Mouse (Mus musculus): ENCODE measurements around the gene Pcsk1n. TPM values are rescaled to one million over a fixed set of nuclear protein-coding genes. Genes with fewer than 3 reads are reported as not detected.

Pcsk1n gene
- polyA plus RNA-seq, 1 experiment: 602 TPM

GRCm38 (mm10) chrX:7937667-7938066, 18.0 kb downstream of the Pcsk1n start:
- Histone ChIP-seq H3K4me3 (ENCODE audit: insufficient read depth, low read length) (no peak overlapping the region), H3K27ac (ENCODE audit: insufficient read depth, low read length) (no peak overlapping the region), H3K4me1 (ENCODE audit: control insufficient read depth, insufficient read depth, low read length) (no peaks in the 10 kb centered on the region)
- TF ChIP-seq POLR2A (IDR thresholded peaks at IDR 0.05; ENCODE audit: extremely low read depth, insufficient read depth, low read length) (no peak), CTCF (IDR thresholded peaks at IDR 0.05; ENCODE audit: extremely low read depth, insufficient read depth, low read length) (no peak)

DNA sequence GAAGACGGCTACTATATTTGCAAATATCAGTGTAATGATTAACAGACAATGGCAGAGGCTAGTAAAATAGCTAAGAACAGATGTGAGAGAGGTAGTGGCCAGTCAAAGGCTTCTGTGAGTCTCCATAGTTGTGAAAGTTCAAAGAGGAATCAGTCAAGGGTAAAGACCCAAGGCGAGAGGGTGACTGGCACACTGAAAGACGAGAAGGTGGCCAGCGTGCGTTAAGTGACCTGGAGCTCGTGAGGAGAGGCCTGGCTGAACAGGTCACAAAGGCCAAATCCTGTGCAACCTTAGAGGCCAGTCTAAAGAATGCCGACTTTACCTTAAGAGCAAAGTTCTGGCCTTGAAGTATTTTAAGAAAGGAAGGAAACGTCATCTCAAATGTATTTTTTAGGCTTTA, 26.0 kb downstream of the Pcsk1n start:
- TF ChIP-seq CTCF (IDR thresholded peaks at IDR 0.05; ENCODE audit: extremely low read depth, insufficient read depth, low read length) (no peak), POLR2A (IDR thresholded peaks at IDR 0.05; ENCODE audit: extremely low read depth, insufficient read depth, low read length) (no peak)
- H3K4me3 ChIP-seq (ENCODE audit: insufficient read depth, low read length): no peak overlapping the region
- H3K4me1 ChIP-seq (ENCODE audit: control insufficient read depth, insufficient read depth, low read length): 0 out of 2 replicates have a peak, but pooled peaks cover 2% of the 10 kb centered on the region
- H3K27ac ChIP-seq (ENCODE audit: insufficient read depth, low read length): no peak overlapping the region

DNA sequence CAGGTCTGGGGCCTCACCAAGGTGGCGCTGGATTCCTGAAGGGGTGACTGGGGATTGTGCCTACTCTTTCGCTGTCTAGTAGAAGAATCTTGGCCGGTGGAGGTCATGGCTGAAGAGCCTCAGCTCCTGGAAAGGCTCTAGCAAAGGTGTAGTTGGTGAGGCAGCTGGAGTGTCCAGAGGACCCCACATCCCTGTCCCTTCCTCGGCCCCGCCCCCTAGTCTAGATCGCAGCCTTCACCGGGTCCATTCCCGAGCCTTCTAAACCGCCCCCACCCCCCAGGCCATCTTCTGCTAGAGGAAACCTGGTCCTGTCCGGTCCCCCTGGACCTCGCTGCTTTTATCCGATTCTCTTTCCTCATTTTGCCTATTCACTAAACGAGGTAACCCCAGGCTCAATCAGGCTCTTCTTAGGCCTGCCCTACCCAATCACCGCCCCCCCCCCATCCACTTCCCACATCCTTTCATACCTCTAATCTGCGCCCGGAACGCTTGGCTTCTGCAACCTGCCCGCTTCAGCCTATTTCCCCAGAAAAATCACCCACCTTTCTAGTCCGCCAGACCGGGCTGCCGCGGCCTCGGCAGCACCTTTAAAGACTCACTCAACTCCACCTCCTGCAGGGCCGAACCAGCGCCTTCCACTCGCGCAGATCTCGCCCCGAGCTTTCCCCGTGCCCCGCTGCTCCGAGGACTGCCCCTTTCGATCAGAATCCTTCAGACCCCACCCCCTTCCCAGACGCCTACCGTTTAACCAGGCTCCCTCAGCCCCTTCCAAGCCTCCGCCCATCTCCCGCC, 27.7 kb downstream of the Pcsk1n start, which contains the start of gene Hdac6:
Gene Hdac6 (minus strand): TSS at position 782 of the 792 bp plus-strand sequence.
- peak; percentile 56; the same call in 1 of the 2 replicates for TF ChIP-seq POLR2A (IDR thresholded peaks at IDR 0.05; ENCODE audit: extremely low read depth, insufficient read depth, low read length)
- TF ChIP-seq CTCF (IDR thresholded peaks at IDR 0.05; ENCODE audit: extremely low read depth, insufficient read depth, low read length): no peak
- Histone ChIP-seq H3K4me1 (ENCODE audit: control insufficient read depth, insufficient read depth, low read length) (0 out of 2 replicates have a peak, but pooled peaks cover 2% of the 10 kb centered on the region), H3K27ac (ENCODE audit: insufficient read depth, low read length) (peak within 1 kb of the TSS; percentile 38; the same call in 1 of the 2 replicates), H3K4me3 (ENCODE audit: insufficient read depth, low read length) (peak within 1 kb of the TSS; percentile 48)

- TF ChIP-seq POLR2A (IDR thresholded peaks at IDR 0.05; ENCODE audit: extremely low read depth, insufficient read depth, low read length): 0 out of 2 replicates have a peak, but pooled peaks have one; percentile 35
- no peak for TF ChIP-seq CTCF (IDR thresholded peaks at IDR 0.05; ENCODE audit: extremely low read depth, insufficient read depth, low read length)
- peak overlapping the region; percentile 38; the same call in 1 of the 2 replicates for H3K27ac ChIP-seq (ENCODE audit: insufficient read depth, low read length)
- H3K4me1 ChIP-seq (ENCODE audit: control insufficient read depth, insufficient read depth, low read length): 0 out of 2 replicates have a peak, but pooled peaks cover 2% of the 10 kb centered on the region
- peak overlapping the region; percentile 48 for H3K4me3 ChIP-seq (ENCODE audit: insufficient read depth, low read length)
Measured at GRCm38 (mm10) chrX:7947900-7948492, 28.4 kb downstream of the Pcsk1n start.

DNA sequence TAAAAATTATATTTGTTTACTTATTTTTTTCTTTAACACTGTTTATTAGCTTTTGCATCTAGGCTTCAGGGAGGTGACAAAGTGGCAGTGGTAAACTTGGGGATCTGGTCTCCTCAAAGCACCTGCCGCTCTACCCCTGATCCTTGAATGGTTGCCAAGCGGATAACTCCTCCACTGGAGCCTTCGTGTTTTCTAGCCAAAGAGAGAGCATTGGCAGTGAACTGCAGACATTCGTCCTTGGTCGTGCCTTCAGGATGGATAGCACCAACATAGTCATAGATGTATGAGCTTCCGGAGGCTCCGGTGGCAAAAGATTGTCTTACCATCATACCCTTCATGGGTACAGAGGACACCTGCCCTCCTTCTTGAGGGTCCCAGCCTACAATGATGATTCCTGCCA, 30.5 kb downstream of the Pcsk1n start:
- no peak overlapping the region for H3K27ac ChIP-seq (ENCODE audit: insufficient read depth, low read length)
- H3K4me3 ChIP-seq (ENCODE audit: insufficient read depth, low read length): no peak overlapping the region
- TF ChIP-seq POLR2A (IDR thresholded peaks at IDR 0.05; ENCODE audit: extremely low read depth, insufficient read depth, low read length) (no peak), CTCF (IDR thresholded peaks at IDR 0.05; ENCODE audit: extremely low read depth, insufficient read depth, low read length) (no peak)
- 0 out of 2 replicates have a peak, but pooled peaks cover 2% of the 10 kb centered on the region for H3K4me1 ChIP-seq (ENCODE audit: control insufficient read depth, insufficient read depth, low read length)

GRCm38 (mm10) chrX:7958868-7959267, 39.2 kb downstream of the Pcsk1n start:
- H3K4me1 ChIP-seq (ENCODE audit: control insufficient read depth, insufficient read depth, low read length): no peaks in the 10 kb centered on the region

GRCm38 (mm10) chrX:7963829-7964626, 44.4 kb downstream of the Pcsk1n start:
- TF ChIP-seq CTCF (IDR thresholded peaks at IDR 0.05; ENCODE audit: extremely low read depth, insufficient read depth, low read length) (no peak), POLR2A (IDR thresholded peaks at IDR 0.05; ENCODE audit: extremely low read depth, insufficient read depth, low read length) (no peak)
- Histone ChIP-seq H3K27ac (ENCODE audit: insufficient read depth, low read length) (no peak overlapping the region), H3K4me3 (ENCODE audit: insufficient read depth, low read length) (no peak overlapping the region), H3K4me1 (ENCODE audit: control insufficient read depth, insufficient read depth, low read length) (no peaks in the 10 kb centered on the region)

More at GRCm38 (mm10) chrX:7958868-7959267, 39.2 kb downstream of the Pcsk1n start:
- no peak overlapping the region for H3K27ac ChIP-seq (ENCODE audit: insufficient read depth, low read length)
- H3K4me3 ChIP-seq (ENCODE audit: insufficient read depth, low read length): no peak overlapping the region
- TF ChIP-seq POLR2A (IDR thresholded peaks at IDR 0.05; ENCODE audit: extremely low read depth, insufficient read depth, low read length) (no peak), CTCF (IDR thresholded peaks at IDR 0.05; ENCODE audit: extremely low read depth, insufficient read depth, low read length) (no peak)

- no peak for TF ChIP-seq CTCF (IDR thresholded peaks at IDR 0.05; ENCODE audit: extremely low read depth, insufficient read depth, low read length)
- TF ChIP-seq POLR2A (IDR thresholded peaks at IDR 0.05; ENCODE audit: extremely low read depth, insufficient read depth, low read length): no peak
- no peaks in the 10 kb centered on the region for H3K4me1 ChIP-seq (ENCODE audit: control insufficient read depth, insufficient read depth, low read length)
- no peak overlapping the region for H3K4me3 ChIP-seq (ENCODE audit: insufficient read depth, low read length)
- no peak overlapping the region for H3K27ac ChIP-seq (ENCODE audit: insufficient read depth, low read length)
Measured at GRCm38 (mm10) chrX:7966161-7966560, 46.5 kb downstream of the Pcsk1n start.

DNA sequence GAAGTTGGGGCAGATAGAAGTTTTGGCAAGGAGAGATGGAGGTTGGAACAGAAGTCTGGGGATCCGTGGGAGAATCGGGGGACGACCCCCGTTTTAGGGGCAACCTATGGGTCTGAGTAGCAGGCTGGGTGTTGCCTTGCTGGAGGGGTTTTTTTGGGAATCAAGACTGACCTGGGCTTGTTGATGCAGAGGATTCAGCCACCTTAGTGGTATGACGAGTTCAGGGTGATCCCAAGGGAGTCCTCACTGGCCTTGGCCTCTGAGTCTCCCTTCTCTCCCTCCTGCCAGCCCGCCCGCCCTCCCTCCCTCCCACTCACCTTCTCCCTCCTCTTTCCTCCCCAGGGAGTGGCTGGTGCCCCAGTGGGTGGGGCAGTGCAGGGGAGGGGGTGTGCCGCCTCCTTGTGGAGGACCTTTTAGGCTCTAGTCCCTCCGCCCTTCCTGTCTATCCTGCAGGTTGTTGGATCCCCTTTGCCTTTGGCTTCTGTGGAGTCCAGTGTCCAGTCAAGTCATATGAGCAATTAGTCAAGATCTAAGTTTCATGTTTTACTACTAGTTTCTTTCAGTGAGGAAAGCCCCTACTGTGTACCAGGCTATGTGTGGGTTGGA, 48.1 kb downstream of the Pcsk1n start:
- Histone ChIP-seq H3K27ac (ENCODE audit: insufficient read depth, low read length) (no peak overlapping the region), H3K4me3 (ENCODE audit: insufficient read depth, low read length) (no peak overlapping the region), H3K4me1 (ENCODE audit: control insufficient read depth, insufficient read depth, low read length) (no peaks in the 10 kb centered on the region)
- TF ChIP-seq CTCF (IDR thresholded peaks at IDR 0.05; ENCODE audit: extremely low read depth, insufficient read depth, low read length) (no peak), POLR2A (IDR thresholded peaks at IDR 0.05; ENCODE audit: extremely low read depth, insufficient read depth, low read length) (no peak)

All from cortical plate, adult 2 months (tissue).